Mouse (Mus musculus): Measurements from ENCODE around the gene Atcay. TPM values are rescaled to one million over a fixed set of nuclear protein-coding genes. Genes with fewer than 3 reads are reported as not detected.
A peak's percentile ranks its signal among the peaks of the same experiment; 100 is the strongest.

Atcay gene
- total and polyA plus RNA-seq, 3 experiments: 0.06 to 0.08 TPM; not detected in 1

DNA sequence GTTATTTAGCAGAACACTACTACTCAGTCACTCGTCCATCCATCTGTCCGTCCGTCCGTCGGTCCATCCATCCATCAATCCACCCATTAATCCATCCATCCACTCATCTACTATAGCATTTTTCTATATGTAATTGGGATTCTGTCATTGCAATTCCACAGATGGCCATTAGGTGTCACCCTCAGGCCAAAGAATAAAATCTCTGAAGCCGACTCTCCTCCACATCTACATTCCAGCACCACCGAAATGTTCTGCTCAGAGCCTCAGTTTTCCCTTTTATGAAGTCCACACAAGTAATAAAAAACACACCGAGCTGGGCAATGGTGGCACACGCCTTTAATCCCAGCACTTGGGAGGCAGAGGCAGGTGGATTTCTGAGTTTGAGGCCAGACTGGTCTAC lies 32.4 kb downstream of the Atcay start:
- DNase-seq (ENCODE audit: extremely low read depth): peak; percentile 72

DNA sequence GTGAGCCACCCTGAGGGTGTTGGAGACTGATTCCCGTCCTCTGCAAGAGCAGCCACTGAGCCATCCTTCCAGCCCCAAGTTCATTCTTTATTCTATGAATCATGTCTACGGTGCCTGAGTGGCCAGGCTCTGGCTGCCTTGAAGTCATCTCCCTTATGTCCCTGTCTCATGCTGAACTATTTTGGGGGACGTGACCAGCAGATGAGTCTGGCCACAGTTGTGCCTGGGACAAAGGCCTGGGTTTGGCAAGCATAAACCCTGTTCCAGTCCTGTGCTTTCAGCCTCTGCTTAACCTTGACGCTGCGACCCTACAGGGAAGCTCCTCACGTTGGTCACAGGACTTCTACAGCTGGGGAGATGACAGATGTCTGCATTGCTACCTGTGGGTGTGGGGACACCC lies 33.3 kb downstream of the Atcay start:
- DNase-seq (ENCODE audit: extremely low read depth): no peak
- H3K27me3 ChIP-seq (replicated peaks): peaks cover 5% of the 10 kb centered on the region
- dilution Hi-C loops (cut with MboI; ENCODE audit: extremely low pct_ligation_motif_present, extremely low pct_unique_long_range_greater_than_20kb, low sequenced_read_pairs): no loop called here

More for the DNA sequence above, 32.4 kb downstream of the Atcay start:
- in situ Hi-C loops (cut with MboI; ENCODE audit: low pct_ligation_motif_present, low pct_unique_long_range_greater_than_20kb, low sequenced_read_pairs) (loop anchor here (5.0 to 10.0 kb wide), 2 partner anchors 89 to 157 kb away; partner anchors contain the start of genes Hmg20b and Mfsd12), dilution Hi-C loops (cut with MboI; ENCODE audit: extremely low pct_ligation_motif_present, extremely low pct_unique_long_range_greater_than_20kb, low sequenced_read_pairs) (no loop called here)
- Histone ChIP-seq H3K79me2 (replicated peaks; ENCODE audit: control insufficient read depth, extremely low read depth, insufficient read depth, poor library complexity, severe bottlenecking) (no peaks in the 10 kb centered on the region), H3K27me3 (replicated peaks) (peaks cover 5% of the 10 kb centered on the region), H3K27ac (ENCODE audit: insufficient read depth, low read depth) (no peak overlapping the region), H3K4me1 (ENCODE audit: control insufficient read depth in 1 of 2, insufficient read depth in 2 of 2) (peaks cover 32 to 52% of the 10 kb centered on the region in 2 experiments), H3K9me3 (replicated peaks; ENCODE audit: low read length) (no peaks in the 10 kb centered on the region), H3K36me3 (replicated peaks in 1 of 2; ENCODE audit: control insufficient read depth in 1 of 2, insufficient read depth in 1 of 2, low read length in 1 of 2) (no peaks in the 10 kb centered on the region), H3K4me3 (replicated peaks in 1 of 3; ENCODE audit: low read depth in 2 of 3, low read length in 2 of 3, poor library complexity in 1 of 3) (no peak overlapping the region), H3K4me2 (ENCODE audit: insufficient read depth, low read depth, poor library complexity, severe bottlenecking) (no peak overlapping the region), H3K9ac (ENCODE audit: insufficient read depth, low read depth) (no peak overlapping the region)
- peak; percentile 25; the same call in 1 of the 2 replicates for TF ChIP-seq MEF2A (IDR thresholded peaks at IDR 0.05; ENCODE audit: borderline replicate concordance, low read depth, low read length)
- TF ChIP-seq ZC3H11A (IDR thresholded peaks at IDR 0.05; ENCODE audit: low read depth, low read length): peak; percentile 39
- peak; percentile 74 to 96 for TF ChIP-seq CTCF (conservative IDR thresholded peaks at IDR 0.05 in 1 of 2, IDR thresholded peaks at IDR 0.05 in 1 of 2; ENCODE audit: low read depth in 2 of 2, low read length in 2 of 2)
- TF ChIP-seq CHD1 (IDR thresholded peaks at IDR 0.05; ENCODE audit: low read depth, low read length): no peak
- TF ChIP-seq JUND (conservative IDR thresholded peaks at IDR 0.05; ENCODE audit: low read depth, low read length): peak; percentile 48; the same call in 1 of the 2 replicates
- peak; percentile 79 for TF ChIP-seq SMC3 (IDR thresholded peaks at IDR 0.05; ENCODE audit: low read depth, low read length)
- no peak for TF ChIP-seq ZKSCAN1 (IDR thresholded peaks at IDR 0.05; ENCODE audit: borderline replicate concordance, low read depth, low read length)
- no peak for TF ChIP-seq POLR2AphosphoS2 (IDR thresholded peaks at IDR 0.05; ENCODE audit: low read depth, low read length)
- peak; percentile 96 for TF ChIP-seq RAD21 (IDR thresholded peaks at IDR 0.05; ENCODE audit: low read depth, low read length)
- 0 out of 2 replicates have a peak, but pooled peaks have one; percentile 21 for TF ChIP-seq IRF4 (IDR thresholded peaks at IDR 0.05; ENCODE audit: low read depth, low read length)

DNA sequence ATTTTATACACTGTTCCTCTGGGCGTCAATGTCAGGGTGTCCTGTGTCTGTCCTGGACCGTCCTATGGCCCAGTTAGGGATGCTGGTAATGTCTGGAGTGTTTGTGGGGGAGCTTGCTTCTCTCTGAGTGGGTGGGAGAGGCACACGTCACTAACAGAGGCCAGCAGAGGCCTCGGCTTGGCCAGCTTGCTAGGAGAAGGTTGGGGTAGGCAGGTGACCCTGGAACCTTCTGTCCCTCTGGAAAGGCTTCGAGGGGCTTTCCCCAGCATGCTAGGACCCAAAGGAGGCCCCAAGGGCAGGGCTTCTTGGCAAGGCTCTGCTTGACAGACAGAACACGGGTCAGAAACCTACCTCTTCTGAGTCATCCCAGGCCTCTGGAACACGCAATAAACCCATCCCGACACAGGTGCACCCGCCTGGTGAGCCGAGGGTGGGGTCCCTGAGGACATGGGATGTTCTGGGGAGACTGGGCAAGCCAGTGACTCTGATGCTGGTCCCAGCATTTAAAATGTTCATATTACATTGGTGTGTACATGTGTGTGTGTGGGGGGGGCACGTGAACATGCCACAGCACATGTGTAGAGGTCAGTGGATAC lies 34.1 kb downstream of the Atcay start:
- H3K4me3 ChIP-seq (replicated peaks in 1 of 3; ENCODE audit: low read depth in 2 of 3, low read length in 2 of 3, poor library complexity in 1 of 3): no peak overlapping the region
- peaks cover 31 to 54% of the 10 kb centered on the region in 2 experiments for H3K4me1 ChIP-seq (ENCODE audit: control insufficient read depth in 1 of 2, insufficient read depth in 2 of 2)
- DNase-seq (ENCODE audit: extremely low read depth): no peak
- H3K36me3 ChIP-seq (replicated peaks in 1 of 2; ENCODE audit: control insufficient read depth in 1 of 2, insufficient read depth in 1 of 2, low read length in 1 of 2): peaks cover 0 to 2% of the 10 kb centered on the region in 2 experiments
- no peak overlapping the region for H3K27ac ChIP-seq (ENCODE audit: insufficient read depth, low read depth)
- no peak overlapping the region for H3K9ac ChIP-seq (ENCODE audit: insufficient read depth, low read depth)
- H3K27me3 ChIP-seq (replicated peaks): peaks cover 5% of the 10 kb centered on the region
- no peaks in the 10 kb centered on the region for H3K79me2 ChIP-seq (replicated peaks; ENCODE audit: control insufficient read depth, extremely low read depth, insufficient read depth, poor library complexity, severe bottlenecking)
- dilution Hi-C loops (cut with MboI; ENCODE audit: extremely low pct_ligation_motif_present, extremely low pct_unique_long_range_greater_than_20kb, low sequenced_read_pairs) (no loop called here), in situ Hi-C loops (cut with MboI; ENCODE audit: low pct_ligation_motif_present, low pct_unique_long_range_greater_than_20kb, low sequenced_read_pairs) (loop anchor here (5.0 to 10.0 kb wide), 2 partner anchors 91 to 158 kb away; partner anchors contain the start of genes Hmg20b and Mfsd12)
- no peak for TF ChIP-seq MAFK (IDR thresholded peaks at IDR 0.05; ENCODE audit: insufficient replicate concordance, low read length)
- peak; percentile 43; the same call in 1 of the 2 replicates for TF ChIP-seq IRF4 (IDR thresholded peaks at IDR 0.05; ENCODE audit: low read depth, low read length)
- peak; percentile 34; the same call in 1 of the 2 replicates for TF ChIP-seq TCF12 (IDR thresholded peaks at IDR 0.05; ENCODE audit: low read depth, low read length)
- peak; percentile 54 for TF ChIP-seq BHLHE40 (IDR thresholded peaks at IDR 0.05; ENCODE audit: low read depth, low read length)
- TF ChIP-seq MAZ (IDR thresholded peaks at IDR 0.05; ENCODE audit: low read depth, low read length): 0 out of 2 replicates have a peak, but pooled peaks have one; percentile 22
- 0 out of 2 replicates have a peak, but pooled peaks have one; percentile 4 for TF ChIP-seq JUN (IDR thresholded peaks at IDR 0.05; ENCODE audit: insufficient read depth, low read depth, low read length)
- no peak for TF ChIP-seq ZKSCAN1 (IDR thresholded peaks at IDR 0.05; ENCODE audit: borderline replicate concordance, low read depth, low read length)
- peak; percentile 17; the same call in 1 of the 2 replicates for TF ChIP-seq ETS1 (conservative IDR thresholded peaks at IDR 0.05; ENCODE audit: low read depth, low read length)
- peak; percentile 36; the same call in 1 of the 2 replicates for TF ChIP-seq EP300 (IDR thresholded peaks at IDR 0.05; ENCODE audit: low read length)
- H3K9me3 ChIP-seq (replicated peaks; ENCODE audit: low read length): no peaks in the 10 kb centered on the region
- no peak overlapping the region for H3K4me2 ChIP-seq (ENCODE audit: insufficient read depth, low read depth, poor library complexity, severe bottlenecking)

More for the DNA sequence above, 33.3 kb downstream of the Atcay start:
- H3K4me3 ChIP-seq (replicated peaks in 1 of 3; ENCODE audit: low read depth in 2 of 3, low read length in 2 of 3, poor library complexity in 1 of 3): no peak overlapping the region
- H3K9me3 ChIP-seq (replicated peaks; ENCODE audit: low read length): no peaks in the 10 kb centered on the region
- H3K27ac ChIP-seq (ENCODE audit: insufficient read depth, low read depth): no peak overlapping the region
- H3K36me3 ChIP-seq (replicated peaks in 1 of 2; ENCODE audit: control insufficient read depth in 1 of 2, insufficient read depth in 1 of 2, low read length in 1 of 2): no peaks in the 10 kb centered on the region
- TF ChIP-seq E2F4 (IDR thresholded peaks at IDR 0.05; ENCODE audit: insufficient replicate concordance, low read depth, low read length): no peak
- TF ChIP-seq BHLHE40 (IDR thresholded peaks at IDR 0.05; ENCODE audit: low read depth, low read length): peak; percentile 35; the same call in 1 of the 2 replicates
- no peak for TF ChIP-seq SIN3A (IDR thresholded peaks at IDR 0.05; ENCODE audit: low read length)
- no peaks in the 10 kb centered on the region for H3K79me2 ChIP-seq (replicated peaks; ENCODE audit: control insufficient read depth, extremely low read depth, insufficient read depth, poor library complexity, severe bottlenecking)
- H3K4me1 ChIP-seq (ENCODE audit: control insufficient read depth in 1 of 2, insufficient read depth in 2 of 2): peaks cover 33 to 56% of the 10 kb centered on the region in 2 experiments
- no peak overlapping the region for H3K9ac ChIP-seq (ENCODE audit: insufficient read depth, low read depth)
- in situ Hi-C loops (cut with MboI; ENCODE audit: low pct_ligation_motif_present, low pct_unique_long_range_greater_than_20kb, low sequenced_read_pairs): loop anchor here (5.0 to 10.0 kb wide), 2 partner anchors 90 to 157 kb away; partner anchors contain the start of genes Hmg20b and Mfsd12
- H3K4me2 ChIP-seq (ENCODE audit: insufficient read depth, low read depth, poor library complexity, severe bottlenecking): no peak overlapping the region

All from CH12.LX (cell line).